Mouse (Mus musculus) forebrain, embryonic 13.5 days (tissue): ENCODE measurements around the gene Ccdc142. TPM values are rescaled to one million over a fixed set of nuclear protein-coding genes. Genes with fewer than 3 reads are reported as not detected.

Experiments
- ATAC-seq: fragments of 200-750 bp; cut with Nextera tagmentation; 2 replicates; pipeline ENCODE4 v1.8.0; 2017
- H3K27ac ChIP-seq: fragments of 300-500 bp; sonication (generic); 2 replicates; pipeline ENCODE4 v1.5.1; 2015; ENCODE audit warnings: inconsistent platforms, mild to moderate bottlenecking, moderate library complexity
- H3K27me3 ChIP-seq: fragments of 300-500 bp; sonication (generic); 2 replicates; pipeline ENCODE4 v1.6.1; 2015; ENCODE audit warnings: mild to moderate bottlenecking, inconsistent platforms
- H3K36me3 ChIP-seq: fragments of 300-500 bp; sonication (generic); 2 replicates; pipeline ENCODE4 v1.6.1; 2015; ENCODE audit warnings: mild to moderate bottlenecking, inconsistent platforms; ENCODE audit not compliant: poor library complexity, severe bottlenecking
- H3K4me1 ChIP-seq: fragments of 300-500 bp; sonication (generic); 2 replicates; pipeline ENCODE4 v1.6.1; 2015; ENCODE audit warnings: inconsistent platforms
- H3K4me2 ChIP-seq: fragments of 300-500 bp; sonication (generic); 2 replicates; pipeline ENCODE4 v1.6.1; 2015; ENCODE audit warnings: inconsistent platforms, mild to moderate bottlenecking, moderate library complexity
- H3K4me3 ChIP-seq: fragments of 300-500 bp; sonication (generic); 2 replicates; pipeline ENCODE4 v1.5.1; 2015; ENCODE audit warnings: mild to moderate bottlenecking, inconsistent platforms
- H3K9ac ChIP-seq: fragments of 300-500 bp; sonication (generic); 2 replicates; pipeline ENCODE4 v1.6.1; 2015; ENCODE audit warnings: mild to moderate bottlenecking, inconsistent platforms
- H3K9me3 ChIP-seq: fragments of 300-500 bp; sonication (generic); replicated peaks from 2 replicates; pipeline ENCODE4 v1.6.1; 2016; ENCODE audit warnings: inconsistent platforms
- WGBS: fragments of 180-500 bp; shearing (Covaris S2); methylation state at CpG from one replicate; pipeline ENCODE4 v1.1.7; 2015; 5-methylcytosine and 5-hydroxymethylcytosine counted together
- polyA plus RNA-seq: library from polyadenylated mRNA; unstranded; fragments of >200 nt; fragmentation: Nextera tagmentation; extraction: Ambion mirVana; gene quantifications from 2 replicates; pipeline ENCODE4 v1.2.1, GENCODE M21; 2015

Gene Ccdc142
- polyA plus RNA-seq: 3.5 and 4.0 TPM in 2 replicates

DNA sequence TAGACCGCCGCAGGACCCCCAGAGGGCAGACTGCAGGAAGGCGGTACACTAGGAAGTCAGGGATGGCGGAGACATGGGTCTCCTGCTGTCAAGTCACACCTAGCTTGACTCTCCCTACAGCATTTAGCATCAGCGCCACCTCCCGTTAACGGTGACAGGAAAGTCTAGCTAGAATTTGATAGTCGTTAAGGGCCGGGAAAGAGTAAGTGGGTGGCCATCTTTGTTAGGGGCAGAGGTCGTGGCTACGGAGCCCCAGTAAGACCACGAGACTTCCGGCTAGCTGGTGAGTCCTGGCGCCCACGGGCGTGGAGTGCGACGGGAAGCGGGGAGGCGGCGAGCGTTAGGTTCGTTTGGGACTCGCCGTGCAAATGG lies at the start of gene Ccdc142, which contains the start of gene Gm42688:
Gene Ccdc142 (plus strand): TSS at position 286 of the 372 bp plus-strand sequence.
Gene Gm42688 (plus strand): TSS at position 302 of the 372 bp plus-strand sequence.
- H3K4me3 ChIP-seq: peak within 1 kb of the TSS; percentile 75
- peak within 1 kb of the TSS; percentile 82 for H3K9ac ChIP-seq
- H3K4me2 ChIP-seq: peak within 1 kb of the TSS; percentile 100
- peaks cover 25% of the 10 kb centered on the region for H3K4me1 ChIP-seq
- H3K27me3 ChIP-seq: peaks cover 19% of the 10 kb centered on the region
- 0 out of 2 replicates have a peak, but pooled peaks cover 7% of the 10 kb centered on the region for H3K36me3 ChIP-seq
- WGBS: 2% methylated on average over 25 of the region's 25 CpGs
- H3K27ac ChIP-seq: peak within 1 kb of the TSS; percentile 70
- peak; percentile 86 for ATAC-seq
- H3K9me3 ChIP-seq: no peaks in the 10 kb centered on the region

DNA sequence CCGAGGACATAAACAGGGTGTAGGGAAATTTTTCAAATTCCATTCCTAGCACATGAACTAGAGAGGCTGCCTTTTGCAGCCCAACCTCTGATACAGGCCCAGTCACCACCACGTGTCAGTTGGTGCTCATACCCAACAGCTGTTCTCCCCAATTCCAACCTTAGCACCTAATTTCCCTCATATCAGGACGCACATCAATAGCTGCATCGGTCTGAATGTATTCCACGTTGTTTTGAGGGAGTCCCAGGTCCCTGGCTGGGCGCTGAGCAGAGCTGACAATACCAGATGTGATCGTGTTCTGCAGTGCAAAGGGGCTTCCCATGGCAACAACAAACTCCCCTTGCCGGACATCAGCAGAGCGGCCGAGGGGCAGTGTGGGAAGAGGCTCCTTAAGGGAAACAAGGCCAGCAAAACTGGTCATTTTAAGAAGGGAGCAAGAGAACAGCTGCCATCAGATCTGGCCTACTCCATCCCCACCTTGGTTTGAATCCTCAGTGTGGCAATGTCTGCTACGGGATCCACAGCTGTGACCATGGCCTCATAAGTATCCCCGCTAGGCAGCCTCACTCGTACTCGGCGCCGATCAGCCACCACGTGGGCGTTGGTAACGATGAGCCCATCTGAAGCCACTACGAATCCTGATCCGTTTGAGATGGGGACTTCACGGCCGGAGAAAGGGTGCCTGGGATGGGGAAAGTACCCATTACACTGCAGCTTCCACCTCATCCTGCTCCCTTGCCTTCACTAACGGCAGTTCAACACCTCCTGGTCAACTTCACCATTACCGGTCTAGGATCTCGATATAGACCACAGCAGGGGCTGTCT lies 48.1 kb upstream of the Ccdc142 start:
- peak overlapping the region; percentile 94 for H3K4me2 ChIP-seq
- ATAC-seq: no peak
- no peaks in the 10 kb centered on the region for H3K27me3 ChIP-seq
- 3% methylated on average over 26 of the region's 26 CpGs for WGBS
- H3K36me3 ChIP-seq: peaks cover 40% of the 10 kb centered on the region
- peaks cover 29% of the 10 kb centered on the region for H3K4me1 ChIP-seq
- peak overlapping the region; percentile 70 for H3K27ac ChIP-seq
- peak overlapping the region; percentile 99 for H3K4me3 ChIP-seq
- H3K9me3 ChIP-seq: no peaks in the 10 kb centered on the region
- H3K9ac ChIP-seq: peak overlapping the region; percentile 86

- WGBS: under 1% methylated on average over 64 of the region's 64 CpGs
- Histone ChIP-seq H3K4me2 (peak within 1 kb of the TSS; percentile 94), H3K9ac (peak within 1 kb of the TSS; percentile 86), H3K36me3 (peaks cover 40% of the 10 kb centered on the region), H3K9me3 (no peaks in the 10 kb centered on the region), H3K27ac (peak within 1 kb of the TSS; percentile 70), H3K4me3 (peak within 1 kb of the TSS; percentile 99), H3K4me1 (peaks cover 29% of the 10 kb centered on the region), H3K27me3 (peaks cover 2% of the 10 kb centered on the region; the same call in 1 of the 2 replicates)
- peak; percentile 98 for ATAC-seq
These were observed 47.1 kb upstream of the Ccdc142 start, which contains the start of gene Aup1 for GRCm38 (mm10) chr6:83054074-83054851. Aup1 (plus strand) TSS chr6:83054521.

GRCm38 (mm10) chr6:83054871-83055431 lies 46.5 kb upstream of the Ccdc142 start, which contains the start of gene Htra2:
Htra2 (minus strand) TSS chr6:83055273.
- Histone ChIP-seq H3K4me1 (peaks cover 29% of the 10 kb centered on the region), H3K27ac (peak within 1 kb of the TSS; percentile 70), H3K9ac (peak within 1 kb of the TSS; percentile 86), H3K4me3 (peak within 1 kb of the TSS; percentile 99), H3K4me2 (peak within 1 kb of the TSS; percentile 94), H3K36me3 (peaks cover 40% of the 10 kb centered on the region), H3K27me3 (peaks cover 7% of the 10 kb centered on the region; the same call in 1 of the 2 replicates), H3K9me3 (no peaks in the 10 kb centered on the region)
- peak; percentile 39 for ATAC-seq
- WGBS: 0% methylated on average over 44 of the region's 50 CpGs

DNA sequence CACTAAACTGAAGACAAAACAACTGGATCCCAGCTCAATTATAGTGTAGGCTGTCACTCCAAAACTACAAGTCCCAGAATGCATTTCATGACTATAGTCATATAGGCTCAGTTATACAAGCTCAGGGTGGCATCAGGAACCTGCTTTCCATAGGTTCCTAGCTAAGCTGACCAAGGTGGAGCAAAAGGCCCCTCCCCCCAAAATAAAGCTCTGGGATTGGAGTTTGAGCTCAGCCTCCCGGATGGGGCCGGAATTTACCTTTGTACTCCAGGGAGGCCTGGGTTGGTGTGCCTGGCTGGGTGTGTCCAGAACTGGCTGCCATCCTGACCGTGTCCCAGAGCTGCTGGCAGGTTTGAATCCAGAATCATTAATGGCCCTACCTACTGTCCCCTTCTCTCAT lies 43.6 kb upstream of the Ccdc142 start, which contains the start of gene Dqx1:
Gene Dqx1 (plus strand): TSS at position 55 of the 400 bp plus-strand sequence.
- Histone ChIP-seq H3K27me3 (peaks cover 32% of the 10 kb centered on the region), H3K9me3 (no peaks in the 10 kb centered on the region), H3K4me1 (peaks cover 23% of the 10 kb centered on the region), H3K36me3 (peaks cover 23% of the 10 kb centered on the region), H3K27ac (no peak within 1 kb of the TSS), H3K4me3 (no peak within 1 kb of the TSS), H3K4me2 (no peak within 1 kb of the TSS), H3K9ac (no peak within 1 kb of the TSS)
- ATAC-seq: no peak
- WGBS: 65% methylated on average over 3 of the region's 3 CpGs

DNA sequence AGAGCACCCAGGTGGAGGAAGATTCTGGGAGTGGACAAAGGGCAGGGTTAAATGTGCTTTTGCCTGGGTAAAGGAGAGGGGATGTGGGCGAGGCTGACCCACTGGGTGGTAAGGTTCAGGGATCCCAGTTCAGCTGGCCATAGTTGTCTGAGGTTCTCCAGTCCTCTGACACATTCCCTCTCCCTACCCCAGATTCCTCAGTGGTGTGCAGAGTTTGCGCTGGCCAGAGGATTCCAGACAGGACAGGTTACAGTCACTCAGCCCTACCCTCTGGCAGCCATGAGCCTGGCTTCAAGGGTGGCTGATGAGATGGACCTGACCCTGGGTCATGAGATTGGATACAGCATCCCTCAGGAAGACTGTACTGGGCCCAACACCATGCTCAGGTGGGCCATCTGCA lies 42.7 kb upstream of the Ccdc142 start:
- peaks cover 41% of the 10 kb centered on the region for H3K27me3 ChIP-seq
- H3K4me2 ChIP-seq: no peak overlapping the region
- no peak for ATAC-seq
- peaks cover 23% of the 10 kb centered on the region for H3K36me3 ChIP-seq
- no peak overlapping the region for H3K9ac ChIP-seq
- H3K27ac ChIP-seq: no peak overlapping the region
- 72% methylated on average over 2 of the region's 2 CpGs for WGBS
- no peak overlapping the region for H3K4me3 ChIP-seq
- no peaks in the 10 kb centered on the region for H3K9me3 ChIP-seq
- peaks cover 14% of the 10 kb centered on the region for H3K4me1 ChIP-seq

DNA sequence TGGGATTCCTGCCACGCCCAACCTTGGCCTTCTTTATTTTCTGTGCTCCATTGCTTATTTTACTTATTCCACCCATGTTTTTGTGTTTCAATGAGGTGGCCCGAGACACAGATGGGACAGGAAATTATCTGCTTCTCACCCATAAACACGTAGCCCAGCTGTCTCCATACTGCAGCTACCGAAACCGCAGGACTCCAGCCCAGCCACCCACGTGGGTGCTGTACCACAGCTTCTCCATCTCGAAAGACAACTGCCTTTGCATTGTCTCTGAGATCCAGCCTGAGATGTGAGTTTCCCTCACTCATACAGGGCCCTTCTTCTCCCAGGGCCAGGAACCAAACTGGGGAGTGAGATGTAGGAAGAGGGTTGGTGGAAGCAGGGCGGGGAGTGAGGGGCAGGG lies 35.4 kb upstream of the Ccdc142 start:
- 40% methylated on average over 8 of the region's 8 CpGs for WGBS
- no peak overlapping the region for H3K9ac ChIP-seq
- no peaks in the 10 kb centered on the region for H3K9me3 ChIP-seq
- H3K4me2 ChIP-seq: no peak overlapping the region
- H3K27ac ChIP-seq: no peak overlapping the region
- peaks cover 18% of the 10 kb centered on the region for H3K4me1 ChIP-seq
- no peaks in the 10 kb centered on the region for H3K36me3 ChIP-seq
- no peak overlapping the region for H3K4me3 ChIP-seq
- no peak for ATAC-seq
- H3K27me3 ChIP-seq: peaks cover 100% of the 10 kb centered on the region

GRCm38 (mm10) chr6:83066441-83066840 lies 35.0 kb upstream of the Ccdc142 start:
- Histone ChIP-seq H3K4me2 (no peak overlapping the region), H3K4me1 (peaks cover 22% of the 10 kb centered on the region)

GRCm38 (mm10) chr6:83068221-83068620 lies 33.2 kb upstream of the Ccdc142 start:
- Histone ChIP-seq H3K9ac (no peak overlapping the region), H3K4me3 (no peak overlapping the region), H3K4me1 (peaks cover 28% of the 10 kb centered on the region), H3K27me3 (peaks cover 100% of the 10 kb centered on the region), H3K9me3 (no peaks in the 10 kb centered on the region), H3K36me3 (no peaks in the 10 kb centered on the region), H3K4me2 (no peak overlapping the region), H3K27ac (no peak overlapping the region)
- no peak for ATAC-seq
- under 1% methylated on average over 8 of the region's 8 CpGs for WGBS

More at GRCm38 (mm10) chr6:83066441-83066840, 35.0 kb upstream of the Ccdc142 start:
- H3K4me3 ChIP-seq: no peak overlapping the region
- no peaks in the 10 kb centered on the region for H3K36me3 ChIP-seq
- 29% methylated on average over 6 of the region's 6 CpGs for WGBS
- H3K27ac ChIP-seq: no peak overlapping the region
- H3K9me3 ChIP-seq: no peaks in the 10 kb centered on the region
- ATAC-seq: no peak
- peaks cover 100% of the 10 kb centered on the region for H3K27me3 ChIP-seq
- no peak overlapping the region for H3K9ac ChIP-seq

DNA sequence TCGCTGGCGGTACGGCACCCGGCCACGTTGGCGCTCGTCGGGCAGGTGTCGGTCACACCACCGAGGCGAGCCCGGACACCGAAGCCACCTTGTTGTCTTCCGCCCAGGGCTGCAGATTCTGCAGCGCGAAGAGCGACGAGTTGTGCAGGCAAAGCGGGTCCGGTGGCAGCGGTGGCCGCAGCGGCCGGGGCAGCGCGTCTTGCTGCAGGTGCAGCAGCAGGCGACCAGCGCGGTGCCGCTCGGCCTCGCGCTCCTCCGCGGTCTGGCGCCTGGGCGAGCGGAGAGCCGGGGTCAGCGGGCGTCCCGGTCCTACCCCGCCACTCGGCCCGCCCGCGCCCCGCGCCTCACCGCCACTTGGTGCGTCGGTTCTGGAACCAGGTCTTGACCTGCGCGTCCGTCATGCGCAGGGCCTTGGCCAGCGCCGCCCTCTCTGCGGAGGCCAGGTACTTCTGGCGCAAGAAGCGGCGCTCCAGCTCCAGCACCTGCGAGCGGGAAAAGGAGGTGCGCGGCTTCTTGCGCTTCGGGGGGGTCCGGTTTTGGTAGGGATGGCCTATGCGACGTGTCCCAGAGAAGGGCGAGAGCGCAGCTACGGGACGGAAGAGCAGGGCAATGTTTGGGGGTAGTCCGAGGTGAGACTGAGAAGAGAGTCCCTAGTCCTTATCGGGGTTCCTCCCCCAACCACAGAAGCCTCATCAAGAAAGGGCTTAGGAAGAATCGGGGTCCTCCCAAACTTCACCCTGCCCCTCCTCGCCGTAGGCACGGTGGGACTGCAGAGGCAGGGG lies 32.5 kb upstream of the Ccdc142 start:
- Histone ChIP-seq H3K9ac (no peak overlapping the region), H3K4me2 (peak overlapping the region; percentile 18)

More for the DNA sequence above, 32.5 kb upstream of the Ccdc142 start:
- H3K27me3 ChIP-seq: peaks cover 100% of the 10 kb centered on the region
- H3K27ac ChIP-seq: no peak overlapping the region
- under 1% methylated on average over 74 of the region's 81 CpGs for WGBS
- H3K9me3 ChIP-seq: no peaks in the 10 kb centered on the region
- peaks cover 28% of the 10 kb centered on the region for H3K4me1 ChIP-seq
- no peaks in the 10 kb centered on the region for H3K36me3 ChIP-seq
- ATAC-seq: no peak
- H3K4me3 ChIP-seq: peak overlapping the region; percentile 23
